Mouse (Mus musculus) gastrocnemius, postnatal 14 days (tissue): ENCODE data around the gene 3110082I17Rik. TPM values are rescaled to one million over a fixed set of nuclear protein-coding genes. Genes with fewer than 3 reads are reported as not detected.
"Not testable (repeated sequence)": the region's sequence is repeated elsewhere in the genome, so short reads cannot be mapped to it uniquely, and the experiment has no call there.

Experiments used
- DNase-seq: peaks from one replicate; pipeline ENCODE4 v3.0.0; 2021; ENCODE audit warnings: mixed read lengths
- intact Hi-C: fragments of 180-260 bp; cut with DNase I; formaldehyde crosslinking; loops from one replicate; pipeline ENCODE4 v1.15.1; 2025; ENCODE audit warnings: low total_unique reads
- total RNA-seq, 2 experiments: library from RNA; stranded (reverse); gene quantifications; 2 replicates each; pipeline ENCODE4 v1.2.3; 2021

The 3110082I17Rik gene
- total RNA-seq, 2 experiments from 2014 or later, result 9.2 TPM

DNA sequence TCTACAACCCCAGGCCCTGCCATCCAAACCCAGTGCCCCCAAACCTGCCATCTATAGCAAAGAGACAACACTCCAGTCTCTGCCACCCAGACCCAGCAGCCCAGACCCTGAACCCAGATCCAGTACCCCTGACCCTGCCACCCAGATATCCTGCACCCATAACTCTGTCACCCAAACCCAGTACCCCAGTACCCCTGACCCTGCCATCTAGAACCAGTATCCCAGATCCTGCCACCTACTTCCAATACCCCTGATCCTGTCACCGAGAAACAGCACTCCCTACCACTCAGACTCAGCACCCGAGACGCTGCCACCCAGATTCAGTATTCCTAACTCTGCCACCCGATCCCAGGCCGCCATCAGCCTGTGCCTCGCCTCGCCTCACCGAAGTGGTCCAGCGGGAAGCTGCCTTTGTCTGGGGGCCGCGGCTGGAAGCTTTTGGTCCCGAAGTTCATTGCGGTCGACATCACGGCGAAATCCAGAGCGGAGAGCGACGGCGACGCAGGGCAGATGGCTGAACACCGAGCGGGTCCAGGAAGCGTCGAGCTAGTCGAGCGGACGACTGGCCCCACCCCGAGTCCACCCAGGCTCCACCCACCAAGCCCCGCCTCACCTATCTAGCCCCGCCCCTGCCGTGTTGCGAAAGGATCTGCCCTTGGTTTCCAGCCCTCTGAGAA, 115.5 kb downstream of the 3110082I17Rik start:
- intact Hi-C loops, result no loop called here
- peak; percentile 96 for DNase-seq

GRCm38 (mm10) chr5:139344021-139344686, 116.2 kb downstream of the 3110082I17Rik start:
- DNase-seq, result peak; percentile 83
- intact Hi-C loops, result no loop called here

DNA sequence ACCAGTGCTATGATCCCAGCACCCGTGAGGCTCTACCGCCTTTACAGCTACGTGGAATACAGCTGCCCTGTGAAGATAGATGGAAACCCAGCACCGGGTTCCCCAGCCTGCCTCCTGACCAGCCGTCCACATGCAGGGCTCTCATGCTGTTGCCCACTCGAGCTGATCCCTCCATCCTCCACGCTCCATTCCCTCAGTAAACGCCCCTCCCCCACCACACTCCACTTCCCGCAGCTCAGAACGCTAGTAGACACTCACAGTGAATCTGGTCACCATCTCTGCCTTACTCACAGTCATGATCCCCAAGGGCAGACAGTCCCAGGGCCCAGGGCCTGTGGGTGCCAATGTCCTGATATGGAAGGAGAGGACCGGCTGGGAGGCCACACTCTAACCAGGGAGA, 121.4 kb downstream of the 3110082I17Rik start:
- intact Hi-C loops, result no loop called here
- no peak for DNase-seq

DNA sequence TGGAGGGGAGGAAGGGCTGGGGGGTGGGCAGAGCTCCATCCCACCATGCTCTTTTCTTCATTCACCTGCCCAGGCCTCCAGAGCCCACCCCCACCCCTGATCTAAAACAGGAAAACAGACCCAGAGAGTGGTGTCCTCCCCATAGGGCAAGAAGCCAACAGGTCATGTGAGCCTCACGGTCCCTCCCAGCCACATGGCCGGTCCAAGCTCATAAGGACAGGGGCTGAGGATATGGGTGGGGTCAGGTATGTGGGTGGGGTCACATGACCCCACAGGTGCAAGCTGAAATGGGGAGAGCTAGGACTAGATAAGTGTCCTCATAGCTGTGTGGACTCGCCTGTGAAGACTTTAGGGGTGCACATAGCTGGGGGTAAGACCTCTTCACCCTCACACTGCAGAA, 121.9 kb downstream of the 3110082I17Rik start:
- no peak for DNase-seq
- intact Hi-C loops, result no loop called here

DNA sequence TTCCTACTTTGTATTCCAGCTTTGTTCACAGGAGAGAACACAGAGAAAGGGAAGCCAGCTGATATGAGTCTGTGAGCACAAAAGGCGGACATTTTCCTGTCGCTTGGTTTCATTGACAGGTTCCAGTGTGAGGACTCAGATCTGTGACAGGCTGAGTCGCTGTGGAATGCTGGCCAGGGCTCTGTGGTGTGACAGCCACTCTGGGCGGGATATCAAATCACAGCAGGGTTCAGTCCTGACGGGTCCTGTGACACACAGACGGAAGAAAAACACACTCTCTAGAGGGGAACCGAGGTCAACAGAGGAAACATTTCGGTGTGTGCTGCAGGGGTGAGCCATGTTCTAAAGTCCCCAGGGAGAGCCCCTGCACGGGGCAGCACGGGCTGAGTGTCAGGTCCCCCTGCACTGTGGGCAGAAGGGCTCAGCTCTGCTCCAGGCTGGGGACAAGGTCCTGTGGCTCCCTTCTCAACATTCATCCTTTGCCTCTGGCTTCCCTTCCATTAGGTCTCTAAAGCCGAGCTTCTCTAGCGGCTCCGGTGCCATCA, 122.4 kb downstream of the 3110082I17Rik start:
- intact Hi-C loops, result no loop called here
- no peak for DNase-seq

GRCm38 (mm10) chr5:139335634-139336033, 124.7 kb downstream of the 3110082I17Rik start:
- intact Hi-C loops, result no loop called here
- no peak for DNase-seq

DNA sequence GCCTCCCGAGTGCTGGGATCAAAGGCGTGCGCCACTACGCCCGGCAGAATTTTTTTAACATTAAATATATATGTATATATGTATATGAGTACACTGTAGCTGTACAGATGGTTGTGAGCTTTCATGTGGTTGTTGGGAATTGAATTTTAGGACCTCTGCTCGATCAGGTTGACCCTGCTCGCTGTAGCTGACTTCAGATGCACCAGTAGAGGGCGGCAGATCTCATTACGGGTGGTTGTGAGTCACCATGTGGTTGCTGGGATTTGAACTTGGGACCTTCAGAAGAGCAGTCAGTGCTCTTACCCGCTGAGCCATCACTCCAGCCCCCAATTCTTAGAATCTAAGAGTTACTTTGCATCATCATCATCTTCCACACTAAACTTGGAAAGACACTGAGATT, 125.9 kb downstream of the 3110082I17Rik start:
- intact Hi-C loops, result not testable (repeated sequence)

GRCm38 (mm10) chr5:139333301-139334013, 126.9 kb downstream of the 3110082I17Rik start:
- no peak for DNase-seq
- intact Hi-C loops, result no loop called here

More for the DNA sequence above, 125.9 kb downstream of the 3110082I17Rik start:
- not testable (repeated sequence) for DNase-seq

- intact Hi-C loops, result no loop called here
- no peak for DNase-seq
Measured at GRCm38 (mm10) chr5:139332590-139333272, 127.6 kb downstream of the 3110082I17Rik start.

DNA sequence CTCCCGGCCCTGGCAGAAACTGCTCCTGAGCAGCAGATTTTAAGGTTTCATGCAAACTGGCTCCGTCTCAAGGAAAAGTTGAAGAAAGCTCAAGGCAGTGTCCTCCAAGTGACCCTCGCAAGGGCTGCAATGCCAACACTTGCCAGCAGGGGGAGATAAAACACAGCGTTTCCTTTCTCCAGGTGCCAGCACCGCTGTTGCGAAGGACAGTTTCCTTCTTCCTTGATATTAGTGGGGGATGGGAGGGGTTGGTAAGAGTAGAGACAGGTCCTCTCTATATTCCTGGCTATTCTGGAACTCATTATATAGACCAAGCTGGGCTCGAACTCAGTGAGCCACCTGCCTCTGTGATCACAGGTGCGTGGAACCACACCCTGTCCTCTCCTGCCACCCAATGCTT, 128.6 kb downstream of the 3110082I17Rik start:
- intact Hi-C loops, result no loop called here
- peak; percentile 78 for DNase-seq

- DNase-seq, result no peak
- intact Hi-C loops, result no loop called here
Measured at GRCm38 (mm10) chr5:139330766-139331165, 129.6 kb downstream of the 3110082I17Rik start.

GRCm38 (mm10) chr5:139327634-139328020, 132.7 kb downstream of the 3110082I17Rik start:
- intact Hi-C loops, result no loop called here
- no peak for DNase-seq

DNA sequence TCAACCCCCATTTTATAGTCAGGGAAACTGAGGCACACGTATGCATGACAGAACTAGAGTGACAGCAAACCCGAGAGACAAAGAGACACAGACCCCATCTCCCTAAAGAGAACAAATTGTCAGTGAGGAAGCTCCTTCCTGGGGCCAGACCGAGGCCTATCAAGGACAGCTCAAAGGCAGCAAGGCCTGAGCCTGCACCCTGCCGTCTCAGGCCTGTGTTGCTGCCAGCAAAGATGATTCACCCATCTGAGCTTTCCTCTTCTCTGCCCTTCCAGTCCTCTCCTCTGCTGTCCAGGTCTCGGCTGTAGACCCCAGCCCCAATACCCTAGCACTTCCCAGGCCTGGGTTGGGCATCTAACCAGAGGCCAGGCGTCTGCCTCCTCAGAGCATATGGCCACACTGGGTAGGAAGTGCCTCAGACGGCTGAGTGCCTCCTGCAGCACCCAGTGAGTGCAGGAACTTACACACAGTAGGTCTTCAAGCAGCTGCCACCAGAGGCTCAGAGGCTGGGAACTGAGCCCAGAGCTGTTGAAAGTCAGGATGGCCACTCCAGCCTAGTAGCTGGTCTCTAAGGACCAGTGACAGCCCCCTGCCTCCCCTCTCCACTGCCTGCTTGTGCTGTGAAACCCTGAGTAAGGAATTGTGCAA, 133.2 kb downstream of the 3110082I17Rik start:
- intact Hi-C loops, result no loop called here
- DNase-seq, result no peak

DNA sequence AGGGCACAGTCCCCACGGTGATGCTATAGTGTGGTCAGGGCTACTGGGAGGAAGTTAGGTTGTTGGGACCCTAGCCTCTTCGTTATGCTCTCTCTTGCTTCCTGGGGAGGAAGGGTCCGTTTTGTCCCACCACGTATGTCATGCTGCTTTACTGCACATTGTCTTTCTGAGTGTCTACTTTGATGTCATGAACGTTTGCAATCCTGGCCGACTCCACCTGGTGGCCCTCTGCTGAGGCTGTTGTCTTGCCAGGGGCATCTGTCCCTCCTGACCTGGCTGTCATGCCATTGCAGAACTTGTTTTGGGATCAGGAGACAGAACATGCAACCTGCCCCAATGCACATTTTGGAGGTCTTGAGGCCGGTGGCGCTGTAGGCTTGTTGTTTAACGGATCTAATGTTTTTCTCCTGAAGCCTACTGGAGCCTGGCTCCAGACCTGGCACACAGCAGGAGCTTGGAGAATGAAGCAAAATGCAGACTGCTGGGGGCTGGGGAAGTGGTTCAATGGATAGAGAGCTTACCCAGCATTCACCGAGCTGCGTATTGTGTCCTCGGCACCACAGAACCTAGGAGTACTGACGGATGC, 134.1 kb downstream of the 3110082I17Rik start:
- intact Hi-C loops, result no loop called here
- DNase-seq, result no peak

GRCm38 (mm10) chr5:139325395-139325966, 134.8 kb downstream of the 3110082I17Rik start, which contains the start of gene Adap1:
Gene Adap1, minus strand, starts transcription at chr5:139325622.
- DNase-seq, result peak; percentile 59
- intact Hi-C loops, result loop anchor here (2.0 kb wide), 1 partner anchor 43 kb away; no protein-coding TSS in a partner anchor

DNA sequence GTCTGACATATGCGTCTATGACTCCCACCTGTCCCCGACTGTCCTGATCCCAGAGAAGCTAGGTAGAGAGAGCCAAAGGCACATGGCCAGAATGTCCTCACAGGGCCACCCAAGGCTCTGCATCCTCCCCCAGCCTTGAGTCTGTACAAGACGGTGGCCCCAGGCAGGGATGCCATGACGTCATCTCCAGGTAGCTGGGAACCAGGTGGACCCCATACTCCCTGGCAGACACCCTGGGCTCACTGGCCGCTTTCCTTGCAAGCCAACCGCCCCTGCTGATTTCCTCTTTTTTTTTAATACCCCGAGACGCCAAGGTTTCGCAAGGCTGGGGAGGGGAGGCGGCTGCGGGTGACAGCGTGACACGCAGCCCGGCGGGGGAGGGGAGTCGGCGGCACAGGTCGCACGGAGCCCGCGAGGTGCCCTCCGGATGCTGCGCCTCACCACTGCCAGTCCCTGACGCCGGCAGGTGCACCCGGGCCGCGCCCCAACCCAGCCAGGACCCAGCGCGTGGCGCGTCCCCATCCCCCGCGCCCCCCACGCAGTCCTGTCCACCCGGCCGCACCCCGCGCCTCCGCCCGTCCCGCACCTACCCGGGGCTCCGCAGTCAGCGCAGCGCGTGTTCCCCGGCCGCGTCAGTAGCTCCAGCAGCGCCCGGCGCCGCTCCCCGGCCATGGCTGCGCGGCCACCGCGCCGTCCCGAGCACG, 135.5 kb downstream of the 3110082I17Rik start:
- intact Hi-C loops, result loop anchor here (2.0 kb wide), 1 partner anchor 42 kb away; no protein-coding TSS in a partner anchor
- DNase-seq, result peak; percentile 26

DNA sequence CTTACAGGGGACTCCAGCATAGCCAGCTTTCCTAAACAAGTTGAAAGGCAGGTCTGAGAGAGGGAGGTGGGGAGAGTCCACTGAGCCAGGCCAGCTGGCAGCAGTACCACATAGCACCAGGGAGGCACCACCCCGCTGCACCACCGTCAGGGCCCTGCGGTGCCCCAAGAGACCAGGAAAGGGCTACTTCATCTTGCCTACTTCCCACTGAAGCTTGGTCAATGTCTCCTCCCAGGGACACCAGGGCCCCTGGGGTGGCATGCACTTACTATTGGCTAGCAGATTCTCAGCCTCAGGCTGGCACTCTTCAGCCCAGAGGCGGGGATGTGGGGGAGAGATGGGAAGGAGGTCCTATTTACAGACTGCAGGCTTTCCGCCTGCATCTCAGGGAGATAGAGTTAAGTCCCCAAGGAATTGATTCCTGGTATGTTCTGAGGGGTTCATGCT, 136.3 kb downstream of the 3110082I17Rik start:
- no peak for DNase-seq
- intact Hi-C loops, result loop anchor here (2.0 kb wide), 1 partner anchor 41 kb away; no protein-coding TSS in a partner anchor
